Mouse (Mus musculus): Measurements from ENCODE around the gene Siglech. TPM values are rescaled to one million over a fixed set of nuclear protein-coding genes. Genes with fewer than 3 reads are reported as not detected.

Siglech gene
- polyA plus RNA-seq, 1 experiment from 2014 or later: 0.08 TPM

Other genes starting within 250 kb of the Siglech start
- gene Tubgcp5, start 26.0 kb downstream of the Siglech start, polyA plus RNA-seq (2016; fragmentation: Nextera tagmentation; extraction: Ambion mirVana): 19.2 and 23.8 TPM in 2 replicates
- gene Cyfip1, start 73.6 kb downstream of the Siglech start, polyA plus RNA-seq (2016; fragmentation: Nextera tagmentation; extraction: Ambion mirVana): 58.5 and 60.9 TPM in 2 replicates
- 48.0 and 53.4 TPM in 2 replicates for gene Nipa2, start 194.3 kb downstream of the Siglech start, polyA plus RNA-seq (2016; fragmentation: Nextera tagmentation; extraction: Ambion mirVana)

Measured in heart, embryonic 12.5 days (tissue).